ENCODE assay signal across 27 mouse cellular contexts in genomic region chr9:71140205-71140604, GRCm38 (mm10). TPM values are rescaled to one million over a fixed set of nuclear protein-coding genes. Genes with fewer than 3 reads are reported as not detected.
DNase-seq lines count a peak whose midpoint lies in the region; ATAC-seq and TF ChIP-seq lines count a peak whose summit lies in the region.
"Had no signal": no experiment of that assay in that cellular context is flagged by ENCODE, and none has a peak within 500 bp of the region (broad histone marks: within the 10 kb centered on the region; RNA-seq: fewer than 3 reads in every experiment).

No protein-coding gene starts in this region.

- H3K36me3 ChIP-seq in intestine, embryonic 15.5 days: no peaks in the 10 kb centered on the region
- H3K36me3 ChIP-seq in intestine, postnatal 0 days (ENCODE audit: control insufficient read depth, insufficient read depth): no peaks in the 10 kb centered on the region
- no peaks in the 10 kb centered on the region for H3K36me3 ChIP-seq in liver, embryonic 15.5 days (replicated peaks)
- H3K36me3 ChIP-seq: heart, embryonic 13.5 days; hindbrain, embryonic 10.5 days; hindbrain, embryonic 15.5 days; limb, embryonic 10.5 days; limb, embryonic 15.5 days; midbrain, embryonic 13.5 days had no signal

- no peak overlapping the region for H3K4me2 ChIP-seq in intestine, embryonic 15.5 days (replicated peaks)
- no peak overlapping the region for H3K4me2 ChIP-seq in intestine, postnatal 0 days (replicated peaks; ENCODE audit: low read depth)
- H3K4me2 ChIP-seq in liver, embryonic 15.5 days: no peak overlapping the region
- H3K4me2 ChIP-seq: heart, embryonic 13.5 days; hindbrain, embryonic 15.5 days; limb, embryonic 15.5 days; midbrain, embryonic 13.5 days had no signal

- H3K9me3 ChIP-seq in intestine, embryonic 15.5 days: no peaks in the 10 kb centered on the region
- H3K9me3 ChIP-seq in intestine, postnatal 0 days (ENCODE audit: control insufficient read depth): no peaks in the 10 kb centered on the region
- no peaks in the 10 kb centered on the region for H3K9me3 ChIP-seq in liver, embryonic 15.5 days (replicated peaks)
- H3K9me3 ChIP-seq: heart, embryonic 13.5 days; hindbrain, embryonic 10.5 days; hindbrain, embryonic 15.5 days; limb, embryonic 10.5 days; limb, embryonic 15.5 days; midbrain, embryonic 13.5 days had no signal

- H3K4me1 ChIP-seq in intestine, embryonic 15.5 days (replicated peaks): no peaks in the 10 kb centered on the region
- H3K4me1 ChIP-seq in intestine, postnatal 0 days (replicated peaks; ENCODE audit: control insufficient read depth, insufficient read depth, low read length): no peaks in the 10 kb centered on the region
- H3K4me1 ChIP-seq in liver, embryonic 15.5 days (replicated peaks): peaks cover 32% of the 10 kb centered on the region
- no peaks in the 10 kb centered on the region for H3K4me1 ChIP-seq in cerebellum, adult 2 months (ENCODE audit: control insufficient read depth, insufficient read depth, low read length)
- H3K4me1 ChIP-seq: heart, embryonic 13.5 days; hindbrain, embryonic 10.5 days; hindbrain, embryonic 15.5 days; limb, embryonic 10.5 days; limb, embryonic 15.5 days; midbrain, embryonic 13.5 days had no signal

- no peak for TF ChIP-seq POLR2A in cerebellum, adult 2 months (IDR thresholded peaks at IDR 0.05; ENCODE audit: borderline replicate concordance, insufficient read depth, low read length)

- no peak overlapping the region for H3K27ac ChIP-seq in intestine, embryonic 15.5 days
- peak overlapping the region; percentile 22; the same call in 1 of the 2 replicates for H3K27ac ChIP-seq in intestine, postnatal 0 days (ENCODE audit: low read depth, low read length)
- H3K27ac ChIP-seq in liver, embryonic 15.5 days (replicated peaks): peak overlapping the region; percentile 67
- H3K27ac ChIP-seq in cerebellum, adult 2 months (ENCODE audit: insufficient read depth, low read length): no peak overlapping the region
- H3K27ac ChIP-seq: gastrocnemius, adult 2 months; heart, embryonic 13.5 days; hindbrain, embryonic 10.5 days; hindbrain, embryonic 15.5 days; kidney, postnatal 0 days; limb, embryonic 10.5 days; limb, embryonic 15.5 days; macrophage; midbrain, embryonic 13.5 days had no signal

- ATAC-seq in intestine, embryonic 15.5 days: peak; percentile 36; the same call in 1 of the 2 replicates
- ATAC-seq in intestine, postnatal 0 days: peak; percentile 33; the same call in 1 of the 2 replicates
- peak; percentile 55 for ATAC-seq in liver, embryonic 15.5 days (ENCODE audit: insufficient read depth)
- ATAC-seq: activated CD4-positive, CD25-positive, alpha-beta regulatory T cell, adult 4 months; forebrain, embryonic 16.5 days; inflammation-experienced regulatory T-cells, adult 6 months; midbrain, embryonic 13.5 days had no signal

- WGBS in intestine, embryonic 15.5 days: 64% methylated on average over 8 of the region's 8 CpGs
- 51% methylated on average over 8 of the region's 8 CpGs for WGBS in intestine, postnatal 0 days
- WGBS in liver, embryonic 15.5 days (ENCODE audit: insufficient replicate concordance): 60% methylated on average over 8 of the region's 8 CpGs
- WGBS in cerebellum, adult 2 months: 93% methylated on average over 8 of the region's 8 CpGs

- peak; percentile 15 for DNase-seq in yolk sac, embryonic 10.5 days (ENCODE audit: low spot score)
- DNase-seq in cerebellum, adult 2 months: no peak
- no peak for DNase-seq in thymus, postnatal 10 days (ENCODE audit: low spot score in 2 of 2)
- DNase-seq: adrenal gland, adult 2 months; adrenal gland, postnatal 36 days; B cell, adult 2 months; cerebellum, adult 18-20 months; cerebellum, postnatal 25 days; gastrocnemius, adult 2 months; heart, postnatal 14 days; kidney, adult 8-10 months; kidney, postnatal 4 days; thymus, postnatal 14 days had no signal

- no peak overlapping the region for H3K4me3 ChIP-seq in intestine, embryonic 15.5 days (replicated peaks)
- H3K4me3 ChIP-seq in intestine, postnatal 0 days (ENCODE audit: low read depth, low read length): no peak overlapping the region
- no peak overlapping the region for H3K4me3 ChIP-seq in liver, embryonic 15.5 days (replicated peaks)
- H3K4me3 ChIP-seq in cerebellum, adult 2 months (replicated peaks; ENCODE audit: insufficient read depth, low read depth, low read length): no peak overlapping the region
- H3K4me3 ChIP-seq: gastrocnemius, adult 2 months; heart, embryonic 13.5 days; hindbrain, embryonic 10.5 days; hindbrain, embryonic 15.5 days; limb, embryonic 10.5 days; limb, embryonic 15.5 days; midbrain, embryonic 13.5 days had no signal

- H3K9ac ChIP-seq in intestine, embryonic 15.5 days: no peak overlapping the region
- H3K9ac ChIP-seq in intestine, postnatal 0 days (ENCODE audit: low read depth, low read length): no peak overlapping the region
- no peak overlapping the region for H3K9ac ChIP-seq in liver, embryonic 15.5 days
- H3K9ac ChIP-seq: heart, embryonic 13.5 days; hindbrain, embryonic 15.5 days; limb, embryonic 15.5 days; midbrain, embryonic 13.5 days had no signal

- no peak for TF ChIP-seq CTCF in intestine, postnatal 0 days (IDR thresholded peaks at IDR 0.05; ENCODE audit: low read depth)
- TF ChIP-seq CTCF in cerebellum, adult 2 months (IDR thresholded peaks at IDR 0.05; ENCODE audit: borderline replicate concordance, insufficient read depth, low read depth, low read length): no peak

- H3K27me3 ChIP-seq in intestine, embryonic 15.5 days (replicated peaks): no peaks in the 10 kb centered on the region
- no peaks in the 10 kb centered on the region for H3K27me3 ChIP-seq in intestine, postnatal 0 days (replicated peaks; ENCODE audit: control insufficient read depth, insufficient read depth, low read length)
- no peaks in the 10 kb centered on the region for H3K27me3 ChIP-seq in liver, embryonic 15.5 days
- no peaks in the 10 kb centered on the region for H3K27me3 ChIP-seq in cerebellum, adult 2 months (ENCODE audit: control insufficient read depth, insufficient read depth, low read length)
- H3K27me3 ChIP-seq: heart, embryonic 13.5 days; hindbrain, embryonic 15.5 days; limb, embryonic 15.5 days; midbrain, embryonic 13.5 days had no signal

RNA-seq across cellular contexts. Expression of gene Aqp9, which starts 28.3 kb away (rescaled TPM):
- 0.74 and 1.0 TPM in 2 replicates for polyA plus RNA-seq in intestine, embryonic 15.5 days (2015; fragmentation: Nextera tagmentation; extraction: Ambion mirVana)
- polyA plus RNA-seq in intestine, postnatal 0 days (2015; fragmentation: Nextera tagmentation; extraction: Ambion mirVana): 0.18 and 0.21 TPM in 2 replicates
- polyA plus RNA-seq in liver, embryonic 15.5 days (2015; fragmentation: Nextera tagmentation; extraction: Ambion mirVana): 7.7 and 8.2 TPM in 2 replicates
- 1.0 and 1.3 TPM in 2 replicates for polyA plus RNA-seq in cerebellum, adult 2 months (2012; rRNA removed)
- polyA plus RNA-seq: inflammation-experienced regulatory T-cells, adult 6 months had no signal

Comparison
In these comparisons a context has a peak if more than half of its experiments do, and no peak if none do; other contexts are left out.
1. H3K27ac ChIP-seq: peak in intestine, postnatal 0 days (single experiment) and liver, embryonic 15.5 days (single experiment); none in intestine, embryonic 15.5 days (single experiment) and cerebellum, adult 2 months (single experiment).
2. Peak in every context shown above with its lines, with median percentiles within 50 percentile points of each other: ATAC-seq.